Mouse (Mus musculus): ENCODE measurements around the gene Zbtb40. TPM values are rescaled to one million over a fixed set of nuclear protein-coding genes. Genes with fewer than 3 reads are reported as not detected.

Gene Zbtb40
- total and polyA plus RNA-seq, 3 experiments, result 2.7 to 7.1 (median 6.7) TPM

DNA sequence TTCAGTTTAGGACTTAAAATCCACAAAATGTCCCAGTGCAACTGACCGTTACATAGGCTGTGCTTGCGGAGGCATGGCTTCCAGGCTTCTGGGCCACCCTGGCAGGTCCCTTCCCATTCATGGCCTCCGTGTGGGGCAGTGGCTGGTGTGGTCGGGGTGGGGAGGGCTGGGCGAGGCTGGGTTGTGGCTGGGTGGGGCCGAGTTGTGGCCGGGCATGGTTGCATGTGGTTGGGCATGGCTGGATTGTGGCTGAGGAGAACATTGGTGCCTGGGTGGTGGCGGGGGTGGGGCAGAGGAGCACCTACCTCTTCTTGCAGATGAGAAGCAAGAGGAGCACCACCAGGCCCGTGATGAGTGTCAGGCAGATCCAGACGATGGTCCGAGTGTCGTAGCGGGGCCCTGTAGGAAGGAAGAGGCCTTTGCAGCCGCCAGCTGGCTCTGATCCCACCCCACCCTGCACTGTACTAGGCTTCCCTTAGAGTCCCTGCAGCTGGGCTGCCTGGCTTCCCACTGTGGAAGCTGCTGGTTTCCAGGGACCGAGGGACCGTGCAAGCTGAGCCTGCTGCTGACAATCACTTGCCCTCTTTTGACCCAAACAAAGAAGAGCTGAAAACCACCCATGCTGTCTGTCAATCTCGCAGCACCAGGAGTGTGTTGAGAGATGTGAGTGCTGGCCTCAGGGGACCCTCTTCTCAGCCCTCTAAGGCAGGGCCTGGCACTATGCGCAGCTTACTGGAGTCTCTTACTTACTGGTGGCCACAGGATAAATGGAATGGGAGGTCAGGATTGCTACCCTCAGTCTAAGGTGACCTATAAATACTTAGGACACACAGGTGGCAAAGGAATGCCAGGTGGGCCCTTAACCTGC lies 113.6 kb downstream of the Zbtb40 start:
- Histone ChIP-seq H3K36me3 (replicated peaks in 1 of 2; ENCODE audit: control insufficient read depth in 1 of 2, insufficient read depth in 1 of 2, low read length in 1 of 2) (no peaks in the 10 kb centered on the region), H3K4me3 (replicated peaks in 1 of 3; ENCODE audit: low read depth in 2 of 3, low read length in 2 of 3, poor library complexity in 1 of 3) (no peak overlapping the region), H3K27me3 (replicated peaks) (peaks cover 100% of the 10 kb centered on the region), H3K9me3 (replicated peaks; ENCODE audit: low read length) (no peaks in the 10 kb centered on the region), H3K4me2 (ENCODE audit: insufficient read depth, low read depth, poor library complexity, severe bottlenecking) (no peak overlapping the region), H3K79me2 (replicated peaks; ENCODE audit: control insufficient read depth, extremely low read depth, insufficient read depth, poor library complexity, severe bottlenecking) (no peaks in the 10 kb centered on the region), H3K9ac (ENCODE audit: insufficient read depth, low read depth) (no peak overlapping the region), H3K4me1 (ENCODE audit: control insufficient read depth in 1 of 2, insufficient read depth in 2 of 2) (peaks cover 9% of the 10 kb centered on the region in 2 experiments), H3K27ac (ENCODE audit: insufficient read depth, low read depth) (no peak overlapping the region)
- TF ChIP-seq BHLHE40 (IDR thresholded peaks at IDR 0.05; ENCODE audit: low read depth, low read length) (no peak), TCF12 (IDR thresholded peaks at IDR 0.05; ENCODE audit: low read depth, low read length) (no peak), TBP (conservative IDR thresholded peaks at IDR 0.05; ENCODE audit: low read depth, low read length) (no peak), E2F4 (IDR thresholded peaks at IDR 0.05; ENCODE audit: insufficient replicate concordance, low read depth, low read length) (no peak), UBTF (IDR thresholded peaks at IDR 0.05; ENCODE audit: low read depth, low read length) (no peak), USF1 (IDR thresholded peaks at IDR 0.05; ENCODE audit: low read depth, low read length) (no peak), HCFC1 (IDR thresholded peaks at IDR 0.05; ENCODE audit: low read depth, low read length) (no peak), ZC3H11A (IDR thresholded peaks at IDR 0.05; ENCODE audit: low read depth, low read length) (no peak), EP300 (IDR thresholded peaks at IDR 0.05; ENCODE audit: low read length) (no peak), POLR2AphosphoS2 (IDR thresholded peaks at IDR 0.05; ENCODE audit: low read depth, low read length) (no peak), CHD1 (IDR thresholded peaks at IDR 0.05; ENCODE audit: low read depth, low read length) (no peak)
- no peak for DNase-seq (ENCODE audit: extremely low read depth)
- in situ Hi-C loops (cut with MboI; ENCODE audit: low pct_ligation_motif_present, low pct_unique_long_range_greater_than_20kb, low sequenced_read_pairs), result loop anchor here (5.0 kb wide), 1 partner anchor 32 kb away; no protein-coding TSS in a partner anchor
- dilution Hi-C loops (cut with MboI; ENCODE audit: extremely low pct_ligation_motif_present, extremely low pct_unique_long_range_greater_than_20kb, low sequenced_read_pairs), result no loop called here

DNA sequence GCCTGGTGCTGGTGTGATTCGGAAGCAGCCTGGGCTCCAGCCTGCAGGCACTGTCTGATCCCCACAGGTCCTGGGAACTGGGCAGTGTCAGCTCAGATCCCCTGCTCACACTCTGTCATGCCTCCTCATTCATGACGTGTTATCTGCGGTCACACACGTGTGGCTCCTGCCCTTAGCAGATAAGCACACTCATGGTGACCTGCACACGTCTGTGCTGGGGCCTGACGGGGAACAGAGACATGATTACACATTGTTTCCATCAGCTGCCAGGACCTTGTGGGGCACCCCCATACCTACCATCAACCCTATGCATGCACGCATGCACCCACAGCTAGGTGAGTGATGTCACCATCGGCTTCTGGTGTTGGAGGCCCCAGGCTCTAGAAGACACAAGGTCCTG lies 118.1 kb downstream of the Zbtb40 start:
- H3K9ac ChIP-seq (ENCODE audit: insufficient read depth, low read depth), result no peak overlapping the region
- in situ Hi-C loops (cut with MboI; ENCODE audit: low pct_ligation_motif_present, low pct_unique_long_range_greater_than_20kb, low sequenced_read_pairs) (loop anchor here (5.0 kb wide), 1 partner anchor 37 kb away; no protein-coding TSS in a partner anchor), dilution Hi-C loops (cut with MboI; ENCODE audit: extremely low pct_ligation_motif_present, extremely low pct_unique_long_range_greater_than_20kb, low sequenced_read_pairs) (no loop called here)
- H3K27ac ChIP-seq (ENCODE audit: insufficient read depth, low read depth), result no peak overlapping the region
- H3K4me1 ChIP-seq (ENCODE audit: control insufficient read depth in 1 of 2, insufficient read depth in 2 of 2), result peaks cover 4 to 10% of the 10 kb centered on the region in 2 experiments; a peak in 3 of 4 replicates
- no peaks in the 10 kb centered on the region for H3K79me2 ChIP-seq (replicated peaks; ENCODE audit: control insufficient read depth, extremely low read depth, insufficient read depth, poor library complexity, severe bottlenecking)
- DNase-seq (ENCODE audit: extremely low read depth), result peak; percentile 21
- H3K4me3 ChIP-seq (replicated peaks in 1 of 3; ENCODE audit: low read depth in 2 of 3, low read length in 2 of 3, poor library complexity in 1 of 3), result no peak overlapping the region
- peaks cover 96% of the 10 kb centered on the region for H3K27me3 ChIP-seq (replicated peaks)
- TF ChIP-seq POLR2AphosphoS2 (IDR thresholded peaks at IDR 0.05; ENCODE audit: low read depth, low read length), result no peak
- TF ChIP-seq CHD2 (IDR thresholded peaks at IDR 0.05; ENCODE audit: low read length), result no peak
- peak; percentile 89 for TF ChIP-seq BHLHE40 (IDR thresholded peaks at IDR 0.05; ENCODE audit: low read depth, low read length)
- TF ChIP-seq ZKSCAN1 (IDR thresholded peaks at IDR 0.05; ENCODE audit: borderline replicate concordance, low read depth, low read length), result no peak
- peak; percentile 85 for TF ChIP-seq ETS1 (conservative IDR thresholded peaks at IDR 0.05; ENCODE audit: low read depth, low read length)
- TF ChIP-seq JUN (IDR thresholded peaks at IDR 0.05; ENCODE audit: insufficient read depth, low read depth, low read length), result peak; percentile 57
- H3K36me3 ChIP-seq (replicated peaks in 1 of 2; ENCODE audit: control insufficient read depth in 1 of 2, insufficient read depth in 1 of 2, low read length in 1 of 2), result no peaks in the 10 kb centered on the region
- H3K9me3 ChIP-seq (replicated peaks; ENCODE audit: low read length), result no peaks in the 10 kb centered on the region
- no peak overlapping the region for H3K4me2 ChIP-seq (ENCODE audit: insufficient read depth, low read depth, poor library complexity, severe bottlenecking)

Other genes starting within 250 kb of the Zbtb40 start
- gene Ephb2, start 212.8 kb downstream of the Zbtb40 start, total RNA-seq (2012; rRNA removed), result 0.04 and 0.08 TPM in 2 replicates
- not detected in 2 replicates for gene Ephb2, start 212.8 kb downstream of the Zbtb40 start, total RNA-seq (2014; rRNA removed)
- 0.14 TPM in 1 of 2 replicates, not detected in the other for gene Ephb2, start 212.8 kb downstream of the Zbtb40 start, polyA plus RNA-seq (2012; ENCODE audit: insufficient read length, low read depth)
- not detected in 2 replicates for gene C1qb, start 162.6 kb downstream of the Zbtb40 start, total RNA-seq (2012; rRNA removed)
- gene C1qb, start 162.6 kb downstream of the Zbtb40 start, total RNA-seq (2014; rRNA removed), result not detected in 2 replicates
- gene C1qb, start 162.6 kb downstream of the Zbtb40 start, polyA plus RNA-seq (2012; ENCODE audit: insufficient read length, low read depth), result not detected in 2 replicates
- not detected in 2 replicates for gene C1qc, start 155.7 kb downstream of the Zbtb40 start, total RNA-seq (2012; rRNA removed)
- not detected in 2 replicates for gene C1qc, start 155.7 kb downstream of the Zbtb40 start, total RNA-seq (2014; rRNA removed)
- gene C1qc, start 155.7 kb downstream of the Zbtb40 start, polyA plus RNA-seq (2012; ENCODE audit: insufficient read length, low read depth), result not detected in 2 replicates
- not detected in 2 replicates for gene C1qa, start 150.0 kb downstream of the Zbtb40 start, total RNA-seq (2012; rRNA removed)
- gene C1qa, start 150.0 kb downstream of the Zbtb40 start, total RNA-seq (2014; rRNA removed), result not detected in 2 replicates
- gene C1qa, start 150.0 kb downstream of the Zbtb40 start, polyA plus RNA-seq (2012; ENCODE audit: insufficient read length, low read depth), result not detected in 2 replicates
- gene Epha8, start 92.0 kb downstream of the Zbtb40 start, total RNA-seq (2012; rRNA removed), result not detected in 2 replicates
- not detected in 2 replicates for gene Epha8, start 92.0 kb downstream of the Zbtb40 start, total RNA-seq (2014; rRNA removed)
- not detected in 2 replicates for gene Epha8, start 92.0 kb downstream of the Zbtb40 start, polyA plus RNA-seq (2012; ENCODE audit: insufficient read length, low read depth)
- gene Wnt4, start 228.7 kb upstream of the Zbtb40 start, total RNA-seq (2012; rRNA removed), result 0.04 TPM in 1 of 2 replicates, not detected in the other
- gene Wnt4, start 228.7 kb upstream of the Zbtb40 start, total RNA-seq (2014; rRNA removed), result not detected in 2 replicates
- gene Wnt4, start 228.7 kb upstream of the Zbtb40 start, polyA plus RNA-seq (2012; ENCODE audit: insufficient read length, low read depth), result not detected in 2 replicates

All from CH12.LX (cell line).